Mouse (Mus musculus) forebrain, embryonic 11.5 days (tissue): ENCODE measurements around the gene Npas3. TPM values are rescaled to one million over a fixed set of nuclear protein-coding genes. Genes with fewer than 3 reads are reported as not detected.

ENCODE experiments used
- ATAC-seq: fragments of 200-750 bp; cut with Nextera tagmentation; replicated peaks from 2 replicates; pipeline ENCODE4 v1.8.0; 2017; ENCODE audit warnings: moderate TSS enrichment; ENCODE audit not compliant: low FRiP score
- DNase-seq: peaks from one replicate; pipeline ENCODE4 v3.0.0-alpha.2; 2017; ENCODE audit warnings: low spot score
- H3K27ac ChIP-seq: fragments of 300-500 bp; sonication (generic); 2 replicates; pipeline ENCODE4 v1.5.1; 2014; ENCODE audit warnings: low read depth, low read length
- H3K27me3 ChIP-seq: fragments of 300-500 bp; sonication (generic); 2 replicates; pipeline ENCODE4 v1.6.1; 2014; ENCODE audit warnings: mild to moderate bottlenecking, low read length, mixed read lengths; ENCODE audit not compliant: control insufficient read depth, insufficient read depth
- H3K36me3 ChIP-seq: fragments of 300-500 bp; sonication (generic); 2 replicates; pipeline ENCODE4 v1.6.1; 2014; ENCODE audit warnings: mild to moderate bottlenecking, low read length, moderate library complexity, mixed read lengths; ENCODE audit not compliant: control insufficient read depth, insufficient read depth
- H3K4me1 ChIP-seq: fragments of 300-500 bp; sonication (generic); replicated peaks from 2 replicates; pipeline ENCODE4 v1.6.1; 2014; ENCODE audit warnings: low read length, mixed read lengths; ENCODE audit not compliant: control insufficient read depth, insufficient read depth
- H3K4me2 ChIP-seq: fragments of 300-500 bp; sonication (generic); 2 replicates; pipeline ENCODE4 v1.6.1; 2014; ENCODE audit warnings: low read depth, mild to moderate bottlenecking, low read length, moderate library complexity, mixed read lengths; ENCODE audit not compliant: severe bottlenecking
- H3K4me3 ChIP-seq: fragments of 300-500 bp; sonication (generic); 2 replicates; pipeline ENCODE4 v1.5.1; 2014; ENCODE audit warnings: low read depth, low read length
- H3K9ac ChIP-seq: fragments of 300-500 bp; sonication (generic); 2 replicates; pipeline ENCODE4 v1.6.1; 2014; ENCODE audit warnings: low read length
- H3K9me3 ChIP-seq: fragments of 300-500 bp; sonication (generic); 2 replicates; pipeline ENCODE4 v1.6.1; 2016; ENCODE audit warnings: low read length, mixed read lengths; ENCODE audit not compliant: control insufficient read depth
- WGBS: fragments of 180-500 bp; shearing (Covaris S2); extraction: QIAGEN DNeasy Blood & Tissue Kit; methylation state at CpG from one replicate; pipeline ENCODE4 v1.1.7; 2014; 5-methylcytosine and 5-hydroxymethylcytosine counted together
- polyA plus RNA-seq: library from polyadenylated mRNA; unstranded; fragments of >200 nt; fragmentation: Nextera tagmentation; extraction: Ambion mirVana; gene quantifications from 2 replicates; pipeline ENCODE4 v1.2.1, GENCODE M21; 2014

Npas3 gene
- polyA plus RNA-seq, 1 experiment from 2014 or later = 22.5 TPM

- no peaks in the 10 kb centered on the region for H3K36me3 ChIP-seq
- ATAC-seq = no peak
- no peak overlapping the region for H3K4me2 ChIP-seq
- no peaks in the 10 kb centered on the region for H3K4me1 ChIP-seq
- 90% methylated on average over 12 of the region's 12 CpGs for WGBS
- H3K4me3 ChIP-seq = no peak overlapping the region
- no peak for DNase-seq
- H3K9me3 ChIP-seq = no peaks in the 10 kb centered on the region
- no peak overlapping the region for H3K27ac ChIP-seq
- no peak overlapping the region for H3K9ac ChIP-seq
- H3K27me3 ChIP-seq = no peaks in the 10 kb centered on the region
These were observed 597.7 kb downstream of the Npas3 start for GRCm38 (mm10) chr12:53846154-53846665.

- Histone ChIP-seq H3K9ac (no peak overlapping the region), H3K27ac (no peak overlapping the region), H3K4me3 (no peak overlapping the region), H3K4me2 (no peak overlapping the region), H3K9me3 (no peaks in the 10 kb centered on the region), H3K4me1 (no peaks in the 10 kb centered on the region), H3K27me3 (no peaks in the 10 kb centered on the region), H3K36me3 (no peaks in the 10 kb centered on the region)
- ATAC-seq (no peak), DNase-seq (no peak)
- 80% methylated on average over 2 of the region's 2 CpGs for WGBS
These were observed 600.8 kb downstream of the Npas3 start for GRCm38 (mm10) chr12:53849263-53849662.

GRCm38 (mm10) chr12:53852432-53852831 lies 604.0 kb downstream of the Npas3 start:
- Histone ChIP-seq H3K4me2 (no peak overlapping the region), H3K27ac (no peak overlapping the region), H3K27me3 (no peaks in the 10 kb centered on the region), H3K36me3 (no peaks in the 10 kb centered on the region), H3K4me1 (no peaks in the 10 kb centered on the region), H3K9me3 (no peaks in the 10 kb centered on the region), H3K4me3 (no peak overlapping the region), H3K9ac (no peak overlapping the region)
- 84% methylated on average over 2 of the region's 2 CpGs for WGBS
- ATAC-seq (no peak), DNase-seq (no peak)

- Histone ChIP-seq H3K27ac (no peak overlapping the region), H3K9me3 (no peaks in the 10 kb centered on the region)
These were observed 611.7 kb downstream of the Npas3 start for GRCm38 (mm10) chr12:53860176-53860575.

GRCm38 (mm10) chr12:53862281-53862680 lies 613.8 kb downstream of the Npas3 start:
- H3K4me2 ChIP-seq = no peak overlapping the region
- ATAC-seq (no peak), DNase-seq (no peak)
- no peak overlapping the region for H3K4me3 ChIP-seq
- no peaks in the 10 kb centered on the region for H3K36me3 ChIP-seq
- H3K27ac ChIP-seq = no peak overlapping the region
- H3K9me3 ChIP-seq = no peaks in the 10 kb centered on the region
- 86% methylated on average over 6 of the region's 6 CpGs for WGBS
- H3K27me3 ChIP-seq = no peaks in the 10 kb centered on the region
- no peaks in the 10 kb centered on the region for H3K4me1 ChIP-seq
- no peak overlapping the region for H3K9ac ChIP-seq

More at GRCm38 (mm10) chr12:53860176-53860575, 611.7 kb downstream of the Npas3 start:
- no peak for ATAC-seq
- no peak for DNase-seq
- Histone ChIP-seq H3K27me3 (no peaks in the 10 kb centered on the region), H3K9ac (no peak overlapping the region), H3K4me1 (no peaks in the 10 kb centered on the region), H3K36me3 (no peaks in the 10 kb centered on the region), H3K4me3 (no peak overlapping the region), H3K4me2 (no peak overlapping the region)

- Histone ChIP-seq H3K4me1 (no peaks in the 10 kb centered on the region), H3K36me3 (no peaks in the 10 kb centered on the region), H3K4me3 (no peak overlapping the region), H3K9me3 (no peaks in the 10 kb centered on the region), H3K27ac (no peak overlapping the region), H3K4me2 (no peak overlapping the region), H3K9ac (no peak overlapping the region), H3K27me3 (no peaks in the 10 kb centered on the region)
- DNase-seq = no peak
- WGBS = 72% methylated on average over 5 of the region's 5 CpGs
- ATAC-seq = no peak
These were observed 616.1 kb downstream of the Npas3 start for GRCm38 (mm10) chr12:53864436-53865136.

GRCm38 (mm10) chr12:53865691-53866090 lies 617.2 kb downstream of the Npas3 start:
- Histone ChIP-seq H3K4me2 (no peak overlapping the region), H3K36me3 (no peaks in the 10 kb centered on the region), H3K27me3 (no peaks in the 10 kb centered on the region), H3K9ac (no peak overlapping the region), H3K9me3 (no peaks in the 10 kb centered on the region), H3K27ac (no peak overlapping the region), H3K4me3 (no peak overlapping the region), H3K4me1 (no peaks in the 10 kb centered on the region)
- ATAC-seq = no peak
- no peak for DNase-seq
- 51% methylated on average over 2 of the region's 2 CpGs for WGBS

GRCm38 (mm10) chr12:53869981-53870380 lies 621.5 kb downstream of the Npas3 start:
- WGBS = 82% methylated on average over 4 of the region's 4 CpGs
- H3K4me1 ChIP-seq = 0 out of 2 replicates have a peak, but pooled peaks cover 4% of the 10 kb centered on the region
- ATAC-seq = no peak
- H3K27me3 ChIP-seq = no peaks in the 10 kb centered on the region
- DNase-seq = no peak
- H3K9ac ChIP-seq = no peak overlapping the region
- H3K36me3 ChIP-seq = no peaks in the 10 kb centered on the region
- no peak overlapping the region for H3K4me3 ChIP-seq
- H3K9me3 ChIP-seq = no peaks in the 10 kb centered on the region
- no peak overlapping the region for H3K4me2 ChIP-seq
- no peak overlapping the region for H3K27ac ChIP-seq

GRCm38 (mm10) chr12:53875226-53875625 lies 626.7 kb downstream of the Npas3 start:
- WGBS = 33% methylated on average over 3 of the region's 3 CpGs
- ATAC-seq = 0 out of 2 replicates have a peak, but pooled peaks have one; percentile 42

More at GRCm38 (mm10) chr12:53875226-53875625, 626.7 kb downstream of the Npas3 start:
- Histone ChIP-seq H3K27ac (no peak overlapping the region), H3K9me3 (no peaks in the 10 kb centered on the region), H3K36me3 (no peaks in the 10 kb centered on the region), H3K4me2 (no peak overlapping the region), H3K9ac (no peak overlapping the region), H3K4me1 (0 out of 2 replicates have a peak, but pooled peaks cover 6% of the 10 kb centered on the region), H3K27me3 (no peaks in the 10 kb centered on the region), H3K4me3 (no peak overlapping the region)
- DNase-seq = peak; percentile 54
